Mouse (Mus musculus): ENCODE measurements around the gene 3110040N11Rik.

3110040N11Rik gene

GRCm38 (mm10) chr7:81738720-81739385 lies 50.4 kb downstream of the 3110040N11Rik start:
- peak; percentile 33 for DNase-seq (ENCODE audit: low spot score)

DNA sequence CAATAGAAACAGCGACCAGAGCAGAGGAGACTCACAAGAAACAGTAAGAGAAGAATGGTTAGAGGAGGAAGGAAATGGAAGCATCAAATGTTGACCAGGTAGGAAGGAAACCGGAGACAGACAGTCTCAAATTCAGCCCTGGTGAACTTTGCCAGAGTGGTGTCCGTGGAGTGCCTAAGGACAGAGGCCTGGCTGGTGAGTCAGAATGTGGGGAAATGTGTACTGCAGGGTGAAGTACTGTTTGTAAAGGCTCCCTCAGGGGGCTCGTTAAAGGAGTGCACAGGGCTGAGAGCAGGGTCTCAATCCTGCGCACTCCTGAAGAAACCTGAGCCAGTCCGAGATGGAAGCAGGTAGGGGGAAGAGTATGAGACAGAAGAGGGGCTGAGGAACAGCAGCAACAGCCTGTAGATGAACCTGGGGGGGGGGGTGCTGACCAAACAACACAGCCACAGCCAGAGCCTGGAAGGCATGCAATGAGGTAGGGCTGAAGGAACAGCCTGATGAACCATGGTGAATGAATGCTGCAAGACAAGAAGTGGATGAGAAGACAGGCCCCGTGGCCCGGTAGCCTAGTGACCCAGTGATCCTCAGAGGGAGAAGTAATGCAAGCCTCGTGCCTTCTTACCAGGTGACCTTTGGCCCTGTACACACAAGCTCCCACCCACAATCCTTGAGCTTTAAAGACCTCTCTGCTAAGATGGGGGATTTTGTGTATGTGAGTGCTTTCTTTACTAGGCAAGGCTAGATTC lies 53.8 kb downstream of the 3110040N11Rik start:
- DNase-seq (ENCODE audit: low spot score): no peak

DNA sequence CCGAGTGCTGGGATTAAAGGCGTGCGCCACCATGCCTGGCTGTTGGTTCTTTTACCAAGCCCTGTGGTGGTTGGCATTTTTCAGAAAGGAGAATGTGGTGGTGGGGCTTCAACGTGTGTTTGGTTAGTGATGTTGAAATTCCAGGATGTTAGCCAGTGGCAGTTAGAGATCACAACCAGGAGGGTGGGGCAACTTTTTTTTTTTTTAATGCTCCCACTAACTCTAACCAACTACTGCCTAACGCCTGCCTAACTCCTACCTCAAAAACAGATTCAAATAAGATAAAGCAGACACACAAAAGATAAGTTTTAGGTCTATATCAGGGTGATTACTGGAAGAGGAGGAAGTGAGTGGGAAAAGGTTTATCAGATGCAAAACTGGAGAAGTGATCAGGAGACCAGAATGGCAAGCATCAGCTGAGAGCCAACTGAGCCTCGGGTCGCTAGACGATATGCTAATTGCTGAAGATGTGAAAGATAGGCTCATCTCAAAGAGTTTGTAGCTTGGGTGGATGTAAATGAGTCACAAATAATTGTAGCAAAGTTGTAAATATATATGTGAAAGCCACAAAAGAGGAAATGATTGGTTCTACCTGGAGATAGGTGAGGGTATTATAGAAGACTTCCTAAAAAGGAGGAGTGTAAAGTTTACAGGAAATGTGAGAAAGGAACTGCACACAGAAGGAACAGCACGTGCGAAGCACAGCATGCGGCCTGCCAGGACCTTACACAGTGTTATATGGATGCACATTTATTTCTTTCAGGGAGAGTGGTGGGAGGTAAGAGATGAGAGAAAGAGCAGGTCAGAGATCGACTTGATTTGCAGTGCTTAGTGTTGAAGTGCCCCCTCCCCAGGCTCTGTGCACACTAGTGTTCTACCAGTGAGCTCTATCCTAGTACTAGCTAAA lies 56.8 kb downstream of the 3110040N11Rik start:
- DNase-seq (ENCODE audit: low spot score): no peak

All from testis, postnatal 14 days (tissue).